Mouse (Mus musculus) layer of hippocampus, adult 9-10 months (tissue): ENCODE measurements at regions not wholly inside any gene's neighbourhood (a gene's known extent, or its start where the extent isn't known, plus 50 kb on each side); places are given as distances from the start of the nearest gene placed in this dataset.
"Not testable (repeated sequence)": the region's sequence is repeated elsewhere in the genome, so short reads cannot be mapped to it uniquely, and the experiment has no call there.

ENCODE experiments used
- DNase-seq: peaks from one replicate; pipeline ENCODE4 v3.0.0; 2022; ENCODE audit warnings: low spot score

DNA sequence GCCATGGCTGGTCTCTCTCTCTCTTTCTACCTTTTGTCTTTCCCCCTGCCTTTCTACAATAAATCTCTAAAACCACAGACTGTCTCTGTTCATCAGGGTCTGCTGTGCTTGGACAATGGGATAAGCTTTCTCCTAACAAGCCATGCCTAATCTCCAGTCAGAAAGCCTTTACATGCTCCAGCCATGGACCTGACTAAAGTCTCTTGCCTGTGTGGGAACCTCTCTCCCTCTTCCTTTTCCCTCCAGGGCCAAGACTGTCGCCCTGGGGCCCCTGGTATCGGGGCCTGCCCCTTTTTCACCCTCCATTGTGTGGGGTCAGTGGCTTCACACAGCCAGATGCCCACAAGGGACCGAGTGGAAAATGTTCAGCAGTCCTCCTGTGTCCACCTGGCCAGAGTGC, 1151.3 kb upstream of the Prmt6 start:
- no peak for DNase-seq

DNA sequence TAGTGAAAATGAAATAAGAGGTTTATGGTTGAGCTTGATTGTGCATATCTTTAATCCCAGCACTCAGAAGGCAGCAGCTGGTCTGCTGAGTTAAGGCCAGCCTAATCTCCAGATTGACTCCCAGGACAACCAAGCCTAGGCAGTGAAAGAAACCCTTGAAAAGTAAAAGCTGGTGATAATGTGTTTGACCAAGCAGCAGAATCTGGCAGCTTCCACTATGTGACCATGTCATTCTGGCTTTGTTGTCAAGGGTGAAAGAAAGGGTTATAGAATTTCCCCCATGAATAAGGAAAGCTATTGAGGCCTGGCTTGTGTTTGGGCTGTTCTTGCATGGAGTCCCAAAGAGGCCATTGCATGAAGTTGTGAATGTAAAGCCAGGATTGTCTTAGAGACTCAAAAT, 1142.3 kb upstream of the Prmt6 start:
- no peak for DNase-seq

DNA sequence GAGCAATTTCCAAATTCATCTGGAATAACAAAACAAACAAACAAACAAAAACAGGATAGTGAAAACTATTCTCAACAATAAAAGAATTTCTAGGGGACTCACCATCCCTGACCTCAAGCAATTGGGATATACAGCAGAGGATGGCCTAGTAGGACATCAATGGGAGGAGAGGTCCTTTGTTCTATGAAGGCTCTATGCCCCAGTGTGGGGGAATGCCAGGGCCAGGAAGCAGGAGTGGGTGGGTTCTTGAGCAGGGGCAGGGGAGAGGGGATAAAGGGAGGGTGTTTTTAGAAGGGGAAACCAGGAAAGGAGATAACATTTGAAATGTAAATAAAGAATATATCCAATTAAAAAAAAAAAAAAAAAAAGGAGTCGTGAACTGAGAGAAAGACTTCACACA, 1141.9 kb upstream of the Prmt6 start:
- not testable (repeated sequence) for DNase-seq

DNA sequence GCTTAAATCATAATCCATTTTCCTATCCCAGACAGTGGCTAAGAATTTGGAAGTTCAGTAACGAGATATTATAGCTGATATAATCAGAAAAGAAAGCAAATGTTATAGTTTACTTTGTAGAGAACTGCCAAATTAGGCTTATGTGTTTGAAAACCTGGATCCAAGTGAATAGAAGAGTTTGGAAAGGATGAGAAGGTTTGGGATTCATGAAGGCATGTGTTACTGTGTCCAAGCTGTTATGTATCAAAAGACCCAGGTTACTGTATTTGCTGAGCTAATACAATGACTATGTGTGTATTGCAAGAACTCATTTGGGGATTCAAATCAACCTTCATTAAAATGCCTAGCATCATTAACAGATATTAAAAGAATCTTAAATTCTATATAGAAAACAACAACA, 1135.9 kb upstream of the Prmt6 start:
- no peak for DNase-seq

DNA sequence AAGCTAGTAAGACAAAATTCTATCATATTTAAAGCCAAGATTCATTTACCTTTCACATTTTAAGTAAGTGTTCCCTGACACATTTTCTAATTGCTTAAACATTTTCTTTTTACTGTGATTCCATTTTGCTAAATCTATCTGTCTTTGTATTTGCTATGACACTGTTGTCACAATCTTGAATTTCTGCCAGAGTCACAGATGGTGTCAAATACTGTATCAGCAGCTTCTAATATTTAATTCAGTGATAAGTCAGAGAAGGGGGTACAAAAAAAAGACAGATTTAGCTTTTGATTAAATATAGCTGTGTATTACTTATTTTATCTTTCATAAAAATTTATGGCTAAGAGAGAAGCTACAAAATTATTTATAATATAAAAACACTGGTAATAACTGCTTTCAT, 1135.5 kb upstream of the Prmt6 start:
- peak; percentile 15 for DNase-seq

DNA sequence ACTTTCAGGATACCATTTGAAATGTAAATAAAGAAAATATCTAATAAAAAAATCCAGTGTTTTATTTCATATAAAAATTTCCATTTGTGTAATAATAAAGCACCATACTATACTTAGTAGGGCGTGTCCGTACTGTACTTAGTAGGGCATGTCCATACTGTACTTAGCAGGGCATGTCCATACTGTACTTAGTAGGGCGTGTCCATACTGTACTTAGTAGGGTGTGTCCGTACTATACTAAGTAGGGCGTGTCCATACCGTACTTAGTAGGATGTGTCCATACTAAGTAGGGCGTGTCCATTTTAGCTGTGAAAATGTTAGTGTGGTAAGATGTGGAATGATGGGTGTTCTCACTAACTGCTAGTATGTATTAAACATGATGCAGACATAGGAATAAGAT, 1134.8 kb upstream of the Prmt6 start:
- DNase-seq: no peak

DNA sequence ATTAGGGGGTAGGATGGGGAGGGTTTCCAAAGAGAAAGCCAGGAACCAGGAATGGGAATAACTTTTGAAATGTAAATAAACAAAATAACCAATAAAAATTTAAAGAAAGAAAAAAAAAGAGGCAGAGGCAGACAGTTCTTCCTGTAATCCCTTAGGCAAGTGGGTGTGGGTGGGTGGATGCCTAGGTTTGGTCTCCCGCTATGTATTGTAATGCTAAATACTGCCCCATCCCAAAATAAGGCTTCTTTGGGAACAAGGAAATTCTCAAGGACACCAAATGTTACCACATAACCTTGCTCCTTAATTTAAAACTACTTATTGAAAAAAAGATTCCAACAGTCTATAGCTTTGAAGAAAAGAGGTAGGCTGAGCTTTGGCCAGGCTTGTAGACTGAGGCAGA, 1120.5 kb upstream of the Prmt6 start:
- DNase-seq: no peak

DNA sequence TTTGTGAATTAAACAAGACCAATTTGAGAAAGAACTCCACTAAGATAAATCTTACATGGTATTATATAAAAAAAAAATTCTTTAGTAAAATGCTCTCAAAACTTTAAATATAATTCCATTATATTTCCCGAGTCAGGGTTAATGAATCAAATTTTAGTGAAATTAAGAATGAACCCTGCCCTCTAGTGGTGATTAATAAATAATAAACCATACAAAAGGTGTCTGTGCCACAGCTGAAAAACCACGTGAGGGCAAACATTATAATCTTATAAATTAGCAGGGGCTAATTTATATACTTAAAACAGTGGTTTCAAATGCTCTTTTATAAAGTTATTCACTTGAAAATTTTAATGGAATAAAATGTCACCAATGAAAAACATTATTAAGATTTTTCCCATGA, 1087.4 kb upstream of the Prmt6 start:
- no peak for DNase-seq

DNA sequence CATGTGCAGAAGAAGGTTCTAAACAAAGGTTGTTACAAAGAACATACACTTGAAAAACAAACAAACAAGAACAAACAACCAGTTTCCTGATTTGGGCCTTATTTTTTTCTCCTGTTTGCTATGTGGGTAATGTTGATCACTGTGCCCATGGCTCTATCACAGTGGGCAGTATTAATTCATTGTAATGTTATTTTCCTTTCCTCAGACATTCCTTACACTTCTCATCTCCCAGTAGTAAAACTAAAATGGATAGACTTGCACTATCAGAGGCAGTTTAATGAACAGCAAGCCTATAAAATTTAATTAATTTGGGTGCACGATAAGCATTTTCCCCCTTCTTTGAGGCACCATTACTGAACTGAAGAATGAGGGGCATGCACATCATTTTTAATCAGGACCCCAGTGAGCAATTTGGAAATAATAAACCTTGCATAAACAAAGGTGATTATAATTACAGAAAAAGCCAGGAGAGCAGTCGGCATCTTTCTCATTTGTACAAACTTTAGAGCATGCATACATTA, 1040.3 kb upstream of the Prmt6 start:
- DNase-seq: no peak

DNA sequence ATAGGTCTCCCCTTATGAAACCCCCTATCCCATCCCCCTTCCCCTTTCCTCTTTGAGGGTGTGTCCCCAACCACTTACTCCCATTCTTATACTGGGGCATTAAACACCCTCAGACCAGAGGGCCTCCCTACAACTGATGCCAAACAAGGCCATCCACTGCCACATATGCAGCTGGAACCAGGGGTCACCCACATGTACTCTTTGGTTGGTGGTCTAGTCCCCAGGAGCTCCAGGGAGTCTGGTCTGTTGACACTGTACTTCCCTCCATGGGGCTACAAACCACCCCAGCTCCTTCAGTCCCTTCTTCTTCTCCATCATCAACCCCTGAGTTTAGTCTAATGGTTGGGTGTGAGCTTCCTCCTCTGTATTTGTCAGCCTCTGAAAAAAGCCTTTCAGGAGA, 1030.8 kb upstream of the Prmt6 start:
- DNase-seq: no peak
